Mouse (Mus musculus): ENCODE data around the gene Scamp1. TPM values are rescaled to one million over a fixed set of nuclear protein-coding genes. Genes with fewer than 3 reads are reported as not detected.
"Not testable (repeated sequence)": the region's sequence is repeated elsewhere in the genome, so short reads cannot be mapped to it uniquely, and the experiment has no call there.

Gene Scamp1
- total RNA-seq (2021), result 10 to 100 TPM; 48.1 to 50.1 TPM
- long read RNA-seq, experiment 1, full-length matches to known transcripts, result 19 of 25 reads
- long read RNA-seq, experiment 1, partial matches to known transcripts, result 0 of 25 reads
- long read RNA-seq, experiment 1, other reads (novel, unspliced or antisense), result 6 of 25 reads
- long read RNA-seq, experiment 2, full-length matches to known transcripts, result 74 of 91 reads
- long read RNA-seq, experiment 2, partial matches to known transcripts, result 2 of 91 reads
- long read RNA-seq, experiment 2, other reads (novel, unspliced or antisense), result 15 of 91 reads

GRCm38 (mm10) chr13:94285281-94285871 is at the start of gene Scamp1:
Gene Scamp1 (minus strand): TSS chr13:94285857.
- peak; percentile 74 to 78 for DNase-seq (ENCODE audit: low spot score in 2 of 2)

GRCm38 (mm10) chr13:94330392-94330979 is 44.8 kb upstream of the Scamp1 start:
- no peak for DNase-seq (ENCODE audit: low spot score in 2 of 2)

GRCm38 (mm10) chr13:94329005-94329404 is 43.3 kb upstream of the Scamp1 start:
- DNase-seq (ENCODE audit: low spot score in 2 of 2), result not testable (repeated sequence)

GRCm38 (mm10) chr13:94328063-94328462 is 42.4 kb upstream of the Scamp1 start:
- DNase-seq (ENCODE audit: low spot score in 2 of 2), result no peak

- no peak for DNase-seq (ENCODE audit: low spot score in 2 of 2)
These were observed 36.8 kb upstream of the Scamp1 start for GRCm38 (mm10) chr13:94322475-94322874.

GRCm38 (mm10) chr13:94321094-94321792 is 35.6 kb upstream of the Scamp1 start:
- no peak for DNase-seq (ENCODE audit: low spot score in 2 of 2)

GRCm38 (mm10) chr13:94316975-94317511 is 31.4 kb upstream of the Scamp1 start:
- DNase-seq (ENCODE audit: low spot score in 2 of 2), result no peak

GRCm38 (mm10) chr13:94312812-94313211 is 27.2 kb upstream of the Scamp1 start:
- DNase-seq (ENCODE audit: low spot score in 2 of 2), result not testable (repeated sequence)

GRCm38 (mm10) chr13:94308279-94308678 is 22.6 kb upstream of the Scamp1 start:
- no peak for DNase-seq (ENCODE audit: low spot score in 2 of 2)

- DNase-seq (ENCODE audit: low spot score in 2 of 2), result no peak
These were observed 21.9 kb upstream of the Scamp1 start for GRCm38 (mm10) chr13:94307531-94307930.

GRCm38 (mm10) chr13:94306968-94307289 is 21.3 kb upstream of the Scamp1 start:
- DNase-seq (ENCODE audit: low spot score in 2 of 2), result no peak

- no peak for DNase-seq (ENCODE audit: low spot score in 2 of 2)
These were observed 20.8 kb upstream of the Scamp1 start for GRCm38 (mm10) chr13:94306277-94306967.

- no peak for DNase-seq (ENCODE audit: low spot score in 2 of 2)
These were observed 15.4 kb upstream of the Scamp1 start for GRCm38 (mm10) chr13:94300946-94301538.

GRCm38 (mm10) chr13:94300232-94300631 is 14.6 kb upstream of the Scamp1 start:
- DNase-seq (ENCODE audit: low spot score in 2 of 2), result no peak

GRCm38 (mm10) chr13:94298401-94298800 is 12.7 kb upstream of the Scamp1 start:
- peak in 1 of 2 experiments; percentile 12 for DNase-seq (ENCODE audit: low spot score in 2 of 2)

GRCm38 (mm10) chr13:94296371-94296770 is 10.7 kb upstream of the Scamp1 start:
- no peak for DNase-seq (ENCODE audit: low spot score in 2 of 2)

- DNase-seq (ENCODE audit: low spot score in 2 of 2), result no peak
These were observed 10.3 kb upstream of the Scamp1 start for GRCm38 (mm10) chr13:94295922-94296321.

- DNase-seq (ENCODE audit: low spot score in 2 of 2), result no peak
These were observed 9.2 kb upstream of the Scamp1 start for GRCm38 (mm10) chr13:94294886-94295285.

GRCm38 (mm10) chr13:94293911-94294310 is 8.3 kb upstream of the Scamp1 start:
- no peak for DNase-seq (ENCODE audit: low spot score in 2 of 2)

GRCm38 (mm10) chr13:94286195-94286594 is 538 bp upstream of the Scamp1 start:
- DNase-seq (ENCODE audit: low spot score in 2 of 2), result no peak

Measured in adrenal gland, postnatal 4 days (tissue).